Mouse (Mus musculus): ENCODE measurements at regions not wholly inside any gene's neighbourhood (a gene's known extent, or its start where the extent isn't known, plus 50 kb on each side); places are given as distances from the start of the nearest gene placed in this dataset.

DNA sequence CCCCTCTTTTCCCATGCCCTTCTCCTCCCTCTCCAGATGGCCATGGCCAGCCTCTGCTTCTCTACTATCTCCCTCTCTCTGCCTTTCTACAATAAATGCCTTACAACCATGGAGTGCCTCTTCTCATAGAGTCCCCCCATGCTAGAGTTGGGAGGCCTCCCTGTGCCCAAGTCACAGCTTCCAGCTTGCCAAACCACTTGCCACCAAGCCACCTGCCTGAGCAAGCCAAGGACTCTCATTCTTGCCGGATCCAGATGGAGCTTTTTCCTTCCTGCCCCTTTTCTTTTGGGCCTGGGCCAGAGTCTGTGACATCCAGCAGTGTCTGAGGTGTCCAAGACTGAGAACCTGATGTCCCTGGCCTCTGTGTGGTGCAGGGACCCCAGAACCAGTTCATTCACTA lies 367.4 kb upstream of the Arhgap42 start:
- 94% methylated on average over 1 of the region's 1 CpGs for WGBS
- Histone ChIP-seq H3K9me3 (peaks cover 4% of the 10 kb centered on the region; the same call in 1 of the 2 replicates), H3K36me3 (no peaks in the 10 kb centered on the region), H3K27ac (no peak overlapping the region), H3K4me3 (no peak overlapping the region), H3K4me1 (replicated peaks) (no peaks in the 10 kb centered on the region), H3K27me3 (ENCODE audit: insufficient read depth, poor library complexity, severe bottlenecking) (no peaks in the 10 kb centered on the region)
- DNase-seq (ENCODE audit: low spot score): no peak

DNA sequence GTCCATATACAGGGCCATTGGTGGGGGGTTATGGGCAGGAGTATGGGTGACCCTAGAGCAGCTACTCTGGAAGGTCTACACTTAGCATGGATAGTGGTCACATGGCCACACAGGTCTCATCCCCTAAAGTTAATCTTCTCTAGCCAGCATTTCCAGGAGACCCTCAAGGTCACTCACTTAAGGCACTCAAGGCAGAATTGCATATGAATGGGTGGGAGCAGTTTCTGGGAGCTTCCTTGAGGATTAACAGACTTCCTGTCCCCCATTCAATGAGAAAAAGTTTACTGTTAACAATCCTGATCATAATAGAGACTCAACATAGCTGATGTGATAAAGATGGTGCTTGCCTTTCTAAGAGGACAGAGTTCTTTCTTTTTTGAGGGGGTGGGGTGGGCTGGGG lies 352.4 kb upstream of the Arhgap42 start:
- DNase-seq (ENCODE audit: low spot score): no peak
- no peak overlapping the region for H3K4me3 ChIP-seq

DNA sequence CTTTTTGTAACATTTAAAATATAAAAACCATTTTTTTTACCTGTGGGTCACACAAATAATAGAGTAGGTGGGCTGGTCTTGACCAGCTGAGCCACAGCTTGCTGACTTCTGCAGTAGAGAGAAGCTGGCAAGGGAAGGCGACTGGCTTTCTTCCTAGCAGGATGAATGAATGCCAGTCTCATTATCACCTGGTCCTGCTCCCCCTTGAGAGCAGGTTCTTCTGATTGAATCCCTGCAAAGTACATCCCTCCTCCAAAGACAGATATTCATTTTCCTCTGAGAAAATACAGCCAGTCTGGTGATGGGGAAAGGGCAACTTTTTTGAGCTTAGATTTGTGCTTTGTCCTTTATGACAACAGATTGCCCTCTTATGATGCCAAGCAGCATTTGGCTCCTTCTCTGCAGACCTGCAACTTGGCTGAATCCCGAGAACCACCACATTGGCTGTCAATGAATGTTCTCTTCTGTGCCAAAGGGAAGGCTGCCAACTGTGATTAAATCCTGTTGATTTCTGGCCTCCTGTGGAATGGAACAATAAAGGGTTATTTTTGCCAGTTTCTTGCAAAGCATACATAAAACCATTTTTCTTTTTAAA lies 344.2 kb upstream of the Arhgap42 start:
- H3K4me1 ChIP-seq (replicated peaks): no peaks in the 10 kb centered on the region
- no peak overlapping the region for H3K4me3 ChIP-seq
- 81% methylated on average over 2 of the region's 2 CpGs for WGBS
- H3K27me3 ChIP-seq (ENCODE audit: insufficient read depth, poor library complexity, severe bottlenecking): no peaks in the 10 kb centered on the region
- H3K36me3 ChIP-seq: no peaks in the 10 kb centered on the region
- H3K9me3 ChIP-seq: no peaks in the 10 kb centered on the region
- no peak for DNase-seq (ENCODE audit: low spot score)
- H3K27ac ChIP-seq: no peak overlapping the region

More for the DNA sequence above, 352.4 kb upstream of the Arhgap42 start:
- Histone ChIP-seq H3K36me3 (no peaks in the 10 kb centered on the region), H3K9me3 (no peaks in the 10 kb centered on the region), H3K4me1 (replicated peaks) (no peaks in the 10 kb centered on the region), H3K27ac (no peak overlapping the region), H3K27me3 (ENCODE audit: insufficient read depth, poor library complexity, severe bottlenecking) (no peaks in the 10 kb centered on the region)

DNA sequence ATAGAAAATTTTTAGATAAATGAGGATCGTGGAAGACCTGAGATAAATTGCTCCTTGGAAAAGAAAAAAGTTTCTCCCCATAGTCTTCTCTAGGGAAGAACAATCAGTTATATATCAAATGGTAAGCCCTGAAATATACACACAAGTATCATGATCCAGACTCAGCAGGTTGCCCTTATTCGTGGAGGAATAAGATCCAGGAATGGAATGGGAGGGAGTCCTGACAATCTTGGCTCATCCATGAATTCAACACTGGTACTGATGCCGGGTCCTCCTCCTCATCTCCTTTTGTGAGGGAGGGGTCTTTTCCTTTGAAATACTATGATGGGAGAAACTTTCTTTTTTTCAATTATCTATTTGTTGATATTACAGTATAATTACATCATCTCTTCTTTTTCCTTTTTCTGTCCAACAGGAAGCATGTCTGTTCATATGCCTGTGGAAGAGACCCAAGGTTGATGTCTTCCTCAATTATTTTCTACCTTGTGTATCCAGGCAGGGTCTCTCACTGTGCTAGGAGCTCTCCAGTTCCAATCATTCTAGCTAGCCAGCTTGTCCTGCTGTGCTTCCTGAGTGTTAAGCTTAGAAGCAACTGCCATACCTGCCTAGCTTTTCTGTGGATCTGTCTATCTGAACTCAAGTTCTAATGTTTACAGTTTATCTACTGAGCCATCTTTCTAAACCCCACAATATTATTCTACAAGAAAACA lies 343.6 kb upstream of the Arhgap42 start:
- H3K27ac ChIP-seq: no peak overlapping the region
- WGBS: 88% methylated on average over 3 of the region's 3 CpGs
- H3K4me1 ChIP-seq (replicated peaks): no peaks in the 10 kb centered on the region
- no peaks in the 10 kb centered on the region for H3K9me3 ChIP-seq
- no peak overlapping the region for H3K4me3 ChIP-seq
- H3K27me3 ChIP-seq (ENCODE audit: insufficient read depth, poor library complexity, severe bottlenecking): no peaks in the 10 kb centered on the region
- no peaks in the 10 kb centered on the region for H3K36me3 ChIP-seq
- DNase-seq (ENCODE audit: low spot score): no peak

DNA sequence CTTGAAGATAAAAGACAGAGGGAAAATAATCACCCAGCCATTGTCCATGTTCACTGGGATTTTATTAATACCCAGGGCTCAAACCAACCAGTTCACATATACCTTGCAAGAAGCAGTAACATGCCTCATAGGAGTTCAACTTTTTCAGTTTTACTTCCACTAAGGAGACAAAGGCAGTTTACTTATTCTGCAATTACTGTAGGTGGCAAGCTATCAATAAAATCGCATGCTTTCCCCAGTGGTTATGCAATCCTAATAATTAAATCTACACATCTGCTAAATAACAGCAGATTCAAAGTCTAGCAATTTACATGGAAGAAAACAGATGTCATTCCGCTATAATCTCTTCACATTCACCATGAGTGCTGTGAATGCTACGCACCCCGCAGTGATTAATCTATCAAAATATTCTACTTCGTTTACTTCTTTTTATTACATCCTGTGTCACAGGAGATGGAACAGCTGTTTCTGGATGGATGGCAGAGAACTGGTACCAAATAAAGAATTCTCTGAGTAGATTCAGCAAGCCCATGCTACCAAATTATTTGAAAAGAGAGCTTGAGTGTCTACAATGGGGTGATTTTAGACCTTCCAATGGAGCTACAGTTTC lies 329.2 kb upstream of the Arhgap42 start:
- H3K9me3 ChIP-seq: no peaks in the 10 kb centered on the region
- H3K4me1 ChIP-seq (replicated peaks): no peaks in the 10 kb centered on the region
- H3K27me3 ChIP-seq (ENCODE audit: insufficient read depth, poor library complexity, severe bottlenecking): no peaks in the 10 kb centered on the region
- no peak overlapping the region for H3K27ac ChIP-seq
- WGBS: 94% methylated on average over 5 of the region's 5 CpGs
- DNase-seq (ENCODE audit: low spot score): no peak
- no peak overlapping the region for H3K4me3 ChIP-seq
- no peaks in the 10 kb centered on the region for H3K36me3 ChIP-seq

DNA sequence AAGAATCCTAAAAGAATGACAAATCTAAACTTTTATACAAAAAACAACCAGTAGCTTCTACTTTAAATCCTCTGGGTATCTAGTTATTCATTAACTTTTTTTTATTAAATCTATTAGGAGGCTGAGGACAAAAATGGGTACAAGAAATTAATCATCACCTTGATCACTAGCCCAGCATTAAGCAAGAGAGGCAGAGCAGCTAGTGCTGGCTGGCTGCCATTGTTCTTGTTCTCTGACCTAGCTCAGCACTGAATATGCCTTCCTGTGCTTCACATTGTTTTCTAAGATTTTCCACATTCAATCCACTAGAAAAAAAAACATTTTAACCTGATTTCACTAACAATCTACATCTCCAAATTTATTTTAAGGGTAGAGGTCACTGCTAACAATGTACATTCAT lies 325.6 kb upstream of the Arhgap42 start:
- no peak overlapping the region for H3K27ac ChIP-seq
- no peaks in the 10 kb centered on the region for H3K9me3 ChIP-seq
- no peaks in the 10 kb centered on the region for H3K36me3 ChIP-seq
- DNase-seq (ENCODE audit: low spot score): no peak
- no peaks in the 10 kb centered on the region for H3K4me1 ChIP-seq (replicated peaks)
- H3K27me3 ChIP-seq (ENCODE audit: insufficient read depth, poor library complexity, severe bottlenecking): no peaks in the 10 kb centered on the region
- H3K4me3 ChIP-seq: no peak overlapping the region

DNA sequence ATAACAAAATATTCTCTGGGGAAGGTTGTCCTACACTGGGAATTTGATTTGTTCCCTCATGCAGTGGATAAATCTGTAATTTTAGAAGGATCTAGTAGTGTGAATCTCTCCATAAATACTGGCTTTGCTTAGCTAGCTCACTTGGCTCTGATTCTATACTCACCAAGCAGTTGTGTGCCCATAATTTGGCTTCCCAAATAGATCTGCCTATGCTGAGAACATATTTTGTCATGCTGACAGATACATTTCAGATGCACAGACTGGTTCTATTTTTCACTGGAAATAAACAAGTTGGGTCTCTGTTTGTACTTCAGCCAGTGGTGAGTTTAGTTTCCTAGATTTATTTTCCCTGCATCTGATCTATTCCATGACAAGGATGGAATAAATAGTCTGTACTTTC lies 309.8 kb upstream of the Arhgap42 start:
- no peaks in the 10 kb centered on the region for H3K27me3 ChIP-seq (ENCODE audit: insufficient read depth, poor library complexity, severe bottlenecking)
- no peak overlapping the region for H3K27ac ChIP-seq
- no peak for DNase-seq (ENCODE audit: low spot score)

DNA sequence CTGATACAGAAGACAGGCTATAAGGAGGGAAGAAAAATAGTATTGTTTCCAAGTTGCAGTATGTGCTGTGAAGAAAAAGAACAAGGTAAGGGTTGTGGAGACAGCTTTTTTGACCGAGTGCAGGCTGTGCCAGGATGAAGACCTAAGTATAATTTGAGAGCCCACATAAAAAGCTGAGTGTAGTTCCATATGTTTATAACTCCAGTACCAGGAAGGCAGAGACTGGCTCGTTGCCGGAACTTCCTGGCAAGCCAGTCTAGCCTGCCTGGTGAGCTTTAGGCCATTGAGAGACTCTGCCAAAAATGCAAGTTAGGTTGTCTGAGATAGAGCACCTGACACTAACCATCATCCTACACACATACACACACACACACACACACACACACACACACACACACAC lies 308.7 kb upstream of the Arhgap42 start:
- H3K4me1 ChIP-seq (replicated peaks): no peaks in the 10 kb centered on the region
- no peaks in the 10 kb centered on the region for H3K36me3 ChIP-seq
- DNase-seq (ENCODE audit: low spot score): no peak
- 87% methylated on average over 3 of the region's 3 CpGs for WGBS
- no peak overlapping the region for H3K27ac ChIP-seq
- H3K9me3 ChIP-seq: no peaks in the 10 kb centered on the region
- H3K4me3 ChIP-seq: no peak overlapping the region
- no peaks in the 10 kb centered on the region for H3K27me3 ChIP-seq (ENCODE audit: insufficient read depth, poor library complexity, severe bottlenecking)

More for the DNA sequence above, 309.8 kb upstream of the Arhgap42 start:
- Histone ChIP-seq H3K4me3 (no peak overlapping the region), H3K36me3 (no peaks in the 10 kb centered on the region), H3K4me1 (replicated peaks) (no peaks in the 10 kb centered on the region), H3K9me3 (no peaks in the 10 kb centered on the region)

DNA sequence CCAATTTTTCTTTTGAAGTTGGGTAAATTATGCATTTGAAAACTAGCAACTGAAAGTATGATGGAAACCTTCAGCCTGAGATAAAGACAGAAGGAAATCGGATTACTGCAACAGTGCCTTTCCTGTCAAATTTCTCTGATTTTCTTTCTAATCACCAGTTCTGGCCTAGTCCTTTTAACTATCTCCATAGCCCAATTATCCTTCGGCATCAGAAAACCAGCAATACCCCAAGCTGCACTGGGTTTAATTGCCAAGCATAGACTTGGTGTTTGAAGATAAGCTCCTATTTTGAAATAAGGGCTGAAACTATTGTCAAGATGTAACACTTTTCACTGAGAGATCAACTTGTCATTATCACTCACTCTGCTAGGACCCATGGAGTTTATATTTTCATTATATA lies 308.2 kb upstream of the Arhgap42 start:
- Histone ChIP-seq H3K36me3 (no peaks in the 10 kb centered on the region), H3K27me3 (ENCODE audit: insufficient read depth, poor library complexity, severe bottlenecking) (no peaks in the 10 kb centered on the region), H3K27ac (no peak overlapping the region), H3K4me3 (no peak overlapping the region), H3K4me1 (replicated peaks) (no peaks in the 10 kb centered on the region), H3K9me3 (no peaks in the 10 kb centered on the region)
- DNase-seq (ENCODE audit: low spot score): no peak
- 85% methylated on average over 2 of the region's 2 CpGs for WGBS

DNA sequence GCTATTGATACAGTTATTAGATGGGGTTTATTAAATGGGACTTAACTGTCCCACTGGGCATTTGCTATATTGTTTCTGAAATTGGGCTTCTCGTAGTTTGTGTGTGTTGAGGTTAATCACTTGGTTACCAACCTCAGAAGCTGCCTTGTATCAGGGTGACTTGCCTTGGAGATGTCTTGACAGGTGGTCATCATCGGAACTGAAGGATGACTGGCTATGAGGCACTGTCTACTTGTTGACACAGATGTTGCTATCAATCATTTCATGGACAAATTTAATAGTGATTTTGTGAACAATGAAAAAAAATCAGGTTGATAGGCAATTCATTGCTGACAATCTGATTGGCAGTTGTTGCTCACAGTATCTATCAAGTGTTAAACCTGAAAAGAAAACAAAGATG lies 261.4 kb upstream of the Arhgap42 start:
- DNase-seq (ENCODE audit: low spot score): no peak
- Histone ChIP-seq H3K9me3 (no peaks in the 10 kb centered on the region), H3K4me3 (no peak overlapping the region), H3K4me1 (replicated peaks) (no peaks in the 10 kb centered on the region), H3K36me3 (no peaks in the 10 kb centered on the region), H3K27me3 (ENCODE audit: insufficient read depth, poor library complexity, severe bottlenecking) (no peaks in the 10 kb centered on the region), H3K27ac (no peak overlapping the region)
- WGBS: 94% methylated on average over 2 of the region's 2 CpGs

DNA sequence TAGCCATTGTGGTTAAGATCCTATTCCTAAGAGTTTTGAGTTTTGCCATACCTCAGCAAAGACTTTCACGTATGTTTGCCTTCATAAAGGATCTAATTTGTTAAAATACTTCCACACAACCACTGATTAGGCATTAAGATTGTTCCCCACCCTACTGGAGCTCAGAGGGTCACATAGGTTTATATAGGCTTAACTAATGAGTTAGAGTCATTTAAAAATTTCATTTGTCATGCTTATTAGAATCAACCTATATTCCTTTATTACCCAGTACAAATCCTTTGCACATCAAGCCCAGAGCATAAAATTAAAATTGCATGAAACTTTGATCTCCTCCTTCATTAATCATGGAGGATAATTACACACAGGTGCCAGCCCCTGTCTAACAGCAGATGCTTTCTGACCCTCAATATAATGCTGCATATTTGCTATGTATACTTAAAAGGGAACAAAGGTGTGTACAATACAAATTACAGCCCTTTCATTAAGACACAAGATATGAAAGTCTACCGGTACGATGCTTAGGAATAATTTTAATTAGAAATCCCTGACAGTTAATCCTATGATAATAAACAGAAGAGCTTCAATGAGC lies 254.8 kb upstream of the Arhgap42 start:
- no peaks in the 10 kb centered on the region for H3K4me1 ChIP-seq (replicated peaks)
- H3K36me3 ChIP-seq: no peaks in the 10 kb centered on the region
- no peaks in the 10 kb centered on the region for H3K27me3 ChIP-seq (ENCODE audit: insufficient read depth, poor library complexity, severe bottlenecking)
- WGBS: 87% methylated on average over 3 of the region's 3 CpGs
- DNase-seq (ENCODE audit: low spot score): no peak
- no peak overlapping the region for H3K27ac ChIP-seq
- no peak overlapping the region for H3K4me3 ChIP-seq
- no peaks in the 10 kb centered on the region for H3K9me3 ChIP-seq

DNA sequence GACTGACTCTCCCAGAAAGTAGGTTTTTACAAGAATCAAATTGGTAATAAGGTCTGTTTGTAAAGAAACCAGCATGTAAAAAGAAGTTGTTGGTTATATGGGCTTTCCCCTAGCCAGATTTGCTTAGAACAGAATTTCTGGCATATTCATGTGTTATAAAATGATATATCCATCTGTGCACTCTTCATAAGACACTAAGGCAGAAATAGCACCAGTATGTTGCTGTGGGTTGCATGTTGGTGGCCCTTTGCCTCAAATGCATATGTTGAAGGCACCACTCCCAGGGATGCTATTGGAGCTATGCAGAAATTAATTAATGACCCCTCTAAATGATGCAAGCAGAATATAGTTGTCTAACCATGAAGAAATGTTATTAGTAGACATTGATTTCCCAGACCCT lies 238.2 kb upstream of the Arhgap42 start:
- Histone ChIP-seq H3K27me3 (ENCODE audit: insufficient read depth, poor library complexity, severe bottlenecking) (no peaks in the 10 kb centered on the region), H3K4me1 (replicated peaks) (no peaks in the 10 kb centered on the region), H3K27ac (no peak overlapping the region), H3K9me3 (no peaks in the 10 kb centered on the region), H3K36me3 (no peaks in the 10 kb centered on the region), H3K4me3 (no peak overlapping the region)
- DNase-seq (ENCODE audit: low spot score): no peak

DNA sequence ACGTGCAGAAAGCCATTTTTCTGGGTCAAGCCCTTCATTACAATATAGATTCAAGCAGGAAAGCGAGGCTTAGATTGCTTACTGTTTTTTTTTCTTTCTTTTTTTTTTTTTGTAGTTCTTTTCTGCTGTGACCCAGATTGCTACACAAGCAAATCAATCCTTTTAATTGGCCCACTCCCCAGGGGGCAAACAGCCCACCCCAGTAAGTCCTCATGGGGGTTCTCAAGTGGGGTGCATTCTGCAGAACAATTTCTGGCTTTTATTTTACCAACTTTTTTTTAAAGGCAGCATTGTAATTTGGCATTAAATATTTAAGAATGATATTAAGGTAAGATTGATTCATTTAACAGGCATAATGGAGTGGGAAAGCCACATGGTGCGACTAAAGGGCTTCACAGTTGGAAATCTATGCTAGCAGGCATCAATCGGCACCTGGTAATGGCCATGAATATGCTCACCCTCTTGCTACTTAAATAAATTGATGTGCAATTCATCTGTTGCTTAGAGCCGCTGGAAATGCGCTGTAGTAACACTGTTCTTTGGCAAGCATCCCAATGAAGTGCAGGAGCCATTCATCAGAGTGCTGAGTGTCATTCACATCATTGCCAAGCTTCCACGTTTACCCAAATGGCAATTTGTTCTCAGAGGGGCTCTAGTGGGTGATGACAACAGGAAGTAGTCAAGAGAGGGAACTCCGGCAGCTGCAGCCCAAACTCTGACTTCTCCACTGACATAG lies 236.3 kb upstream of the Arhgap42 start:
- Histone ChIP-seq H3K27me3 (ENCODE audit: insufficient read depth, poor library complexity, severe bottlenecking) (no peaks in the 10 kb centered on the region), H3K4me1 (replicated peaks) (no peaks in the 10 kb centered on the region), H3K4me3 (no peak overlapping the region), H3K36me3 (no peaks in the 10 kb centered on the region), H3K27ac (no peak overlapping the region), H3K9me3 (no peaks in the 10 kb centered on the region)
- WGBS: 68% methylated on average over 8 of the region's 8 CpGs
- DNase-seq (ENCODE audit: low spot score): no peak

Measured in hindbrain, embryonic 10.5 days (tissue).